Mouse (Mus musculus) embryonic facial prominence, embryonic 15.5 days (tissue): ENCODE data around the gene 2010003K11Rik. TPM values are rescaled to one million over a fixed set of nuclear protein-coding genes. Genes with fewer than 3 reads are reported as not detected.

ENCODE experiments used
- ATAC-seq: fragments of 200-750 bp; cut with Nextera tagmentation; 2 replicates; pipeline ENCODE4 v1.8.0; 2017; ENCODE audit warnings: low read depth, moderate TSS enrichment; ENCODE audit not compliant: insufficient number of reproducible peaks, low FRiP score, low TSS enrichment
- H3K27ac ChIP-seq: fragments of 300-500 bp; sonication (generic); replicated peaks from 2 replicates; pipeline ENCODE4 v1.5.1; 2015; ENCODE audit warnings: mild to moderate bottlenecking, inconsistent platforms
- H3K27me3 ChIP-seq: fragments of 300-500 bp; sonication (generic); 2 replicates; pipeline ENCODE4 v1.6.1; 2015; ENCODE audit warnings: inconsistent platforms
- H3K36me3 ChIP-seq: fragments of 300-500 bp; sonication (generic); 2 replicates; pipeline ENCODE4 v1.6.1; 2015; ENCODE audit warnings: mild to moderate bottlenecking, inconsistent platforms
- H3K4me1 ChIP-seq: fragments of 300-500 bp; sonication (generic); 2 replicates; pipeline ENCODE4 v1.6.1; 2015; ENCODE audit warnings: inconsistent platforms
- H3K4me2 ChIP-seq: fragments of 300-500 bp; sonication (generic); replicated peaks from 2 replicates; pipeline ENCODE4 v1.6.1; 2015; ENCODE audit warnings: mild to moderate bottlenecking, inconsistent platforms
- H3K4me3 ChIP-seq: fragments of 300-500 bp; sonication (generic); replicated peaks from 2 replicates; pipeline ENCODE4 v1.5.1; 2015; ENCODE audit warnings: mild to moderate bottlenecking, inconsistent platforms
- H3K9ac ChIP-seq: fragments of 300-500 bp; sonication (generic); 2 replicates; pipeline ENCODE4 v1.6.1; 2015; ENCODE audit warnings: inconsistent platforms
- H3K9me3 ChIP-seq: fragments of 300-500 bp; sonication (generic); replicated peaks from 2 replicates; pipeline ENCODE4 v1.6.1; 2016; ENCODE audit warnings: inconsistent platforms
- WGBS: fragments of 180-500 bp; shearing (Covaris S2); methylation state at CpG from one replicate; pipeline ENCODE4 v1.1.7; 2015; 5-methylcytosine and 5-hydroxymethylcytosine counted together
- polyA plus RNA-seq: library from polyadenylated mRNA; unstranded; fragments of >200 nt; fragmentation: Nextera tagmentation; extraction: Ambion mirVana; gene quantifications from 2 replicates; pipeline ENCODE4 v1.2.1, GENCODE M21; 2015

2010003K11Rik gene
- polyA plus RNA-seq, 1 experiment from 2014 or later: not detected

GRCm38 (mm10) chr19:4517483-4517882, 19.1 kb upstream of the 2010003K11Rik start:
- no peak overlapping the region for H3K9ac ChIP-seq
- peaks cover 31% of the 10 kb centered on the region for H3K4me1 ChIP-seq
- no peaks in the 10 kb centered on the region for H3K9me3 ChIP-seq
- H3K4me2 ChIP-seq: no peak overlapping the region
- H3K27ac ChIP-seq: no peak overlapping the region
- H3K27me3 ChIP-seq: no peaks in the 10 kb centered on the region
- WGBS: 50% methylated on average over 1 of the region's 1 CpGs
- no peaks in the 10 kb centered on the region for H3K36me3 ChIP-seq
- ATAC-seq: peak; percentile 39; the same call in 1 of the 2 replicates
- no peak overlapping the region for H3K4me3 ChIP-seq

DNA sequence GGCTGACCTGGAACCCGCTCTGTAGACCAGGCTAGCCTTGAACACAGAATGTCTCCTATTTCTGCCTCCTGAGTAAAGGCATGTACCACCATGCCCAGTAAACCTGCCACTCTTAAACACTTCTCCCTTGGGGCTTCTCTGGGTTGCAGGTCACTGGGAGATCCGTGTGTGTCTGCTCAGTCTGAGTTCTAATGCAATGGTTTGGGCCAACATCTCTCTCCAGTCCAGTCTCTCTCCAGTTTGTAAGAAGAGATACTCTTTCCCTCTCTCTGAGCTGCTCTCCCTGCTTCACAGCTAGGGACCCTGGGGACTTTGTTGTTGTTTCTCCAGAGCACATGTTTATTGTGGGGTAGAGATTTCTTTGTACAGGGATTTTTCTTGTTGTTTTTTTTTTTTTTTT, 17.9 kb upstream of the 2010003K11Rik start:
- Histone ChIP-seq H3K9me3 (no peaks in the 10 kb centered on the region), H3K27me3 (no peaks in the 10 kb centered on the region), H3K9ac (no peak overlapping the region), H3K4me3 (no peak overlapping the region), H3K4me2 (no peak overlapping the region), H3K4me1 (peaks cover 35% of the 10 kb centered on the region), H3K36me3 (no peaks in the 10 kb centered on the region), H3K27ac (0 out of 2 replicates have a peak overlapping the region, but pooled peaks have one; percentile 60)
- ATAC-seq: no peak
- WGBS: 57% methylated on average over 2 of the region's 2 CpGs

DNA sequence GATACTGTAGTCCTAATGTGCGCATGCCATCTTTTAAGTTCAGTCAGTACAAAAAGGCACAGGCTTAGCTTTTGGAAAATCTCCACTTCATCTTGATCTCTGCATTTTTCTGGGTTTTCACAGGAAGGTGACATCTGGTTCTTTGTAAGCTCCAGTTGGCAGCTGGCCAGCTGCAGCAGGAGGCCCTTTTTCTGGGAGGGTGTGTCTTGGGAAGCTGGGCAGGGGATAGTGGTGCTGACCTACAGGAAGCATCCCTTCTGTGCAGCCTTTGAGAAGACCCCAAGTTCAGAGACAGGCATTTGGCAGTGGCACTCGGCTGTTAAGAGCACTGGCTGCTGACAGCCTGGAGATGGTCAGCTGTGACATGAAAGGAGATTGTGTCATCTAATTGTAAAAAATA, 17.4 kb upstream of the 2010003K11Rik start:
- Histone ChIP-seq H3K9ac (no peak overlapping the region), H3K9me3 (no peaks in the 10 kb centered on the region), H3K4me2 (no peak overlapping the region), H3K27ac (peak overlapping the region; percentile 60), H3K4me3 (no peak overlapping the region), H3K36me3 (no peaks in the 10 kb centered on the region), H3K27me3 (0 out of 2 replicates have a peak, but pooled peaks cover 4% of the 10 kb centered on the region), H3K4me1 (peaks cover 38% of the 10 kb centered on the region)
- WGBS: 15% methylated on average over 2 of the region's 2 CpGs
- ATAC-seq: 0 out of 2 replicates have a peak, but pooled peaks have one; percentile 29

DNA sequence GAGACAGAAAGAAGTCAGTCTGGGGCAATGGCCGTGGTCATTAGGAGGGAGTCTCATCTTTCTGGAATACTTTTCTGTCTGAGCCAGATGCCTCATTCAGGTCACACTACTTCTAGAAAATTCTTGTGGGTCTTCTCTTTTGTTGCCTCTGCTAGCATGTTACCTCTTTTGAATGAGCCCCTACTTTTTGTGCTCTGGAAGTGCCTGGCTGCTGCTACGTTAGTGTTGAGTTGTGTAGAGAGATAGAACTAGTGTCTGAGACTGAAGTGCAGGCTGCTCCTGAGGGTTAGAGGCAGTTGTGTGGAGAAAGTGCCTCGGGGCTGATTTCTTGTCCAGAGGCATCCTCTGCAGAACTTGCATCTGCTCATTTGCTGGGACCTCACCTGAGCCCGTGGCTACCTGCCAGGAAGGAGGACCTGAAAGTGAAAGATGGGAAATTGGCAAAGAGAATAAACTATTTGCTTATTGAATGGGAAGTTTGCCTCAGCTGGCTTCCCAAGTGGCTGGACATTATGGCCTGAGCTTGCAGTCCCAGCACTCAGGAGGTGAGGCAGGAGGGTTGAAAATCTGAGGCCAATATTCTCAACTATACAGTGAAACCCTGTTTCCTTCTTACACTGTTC, 15.0 kb upstream of the 2010003K11Rik start:
- peaks cover 43% of the 10 kb centered on the region for H3K4me1 ChIP-seq
- H3K27me3 ChIP-seq: 0 out of 2 replicates have a peak, but pooled peaks cover 4% of the 10 kb centered on the region
- 72% methylated on average over 4 of the region's 4 CpGs for WGBS
- ATAC-seq: no peak
- H3K4me2 ChIP-seq: no peak overlapping the region
- no peak overlapping the region for H3K4me3 ChIP-seq
- H3K36me3 ChIP-seq: no peaks in the 10 kb centered on the region
- no peak overlapping the region for H3K27ac ChIP-seq
- H3K9me3 ChIP-seq: no peaks in the 10 kb centered on the region
- no peak overlapping the region for H3K9ac ChIP-seq

GRCm38 (mm10) chr19:4511116-4511841, 12.9 kb upstream of the 2010003K11Rik start:
- ATAC-seq: no peak
- Histone ChIP-seq H3K4me2 (peak overlapping the region; percentile 94), H3K9me3 (no peaks in the 10 kb centered on the region), H3K9ac (peak overlapping the region; percentile 42; the same call in 1 of the 2 replicates), H3K27me3 (0 out of 2 replicates have a peak, but pooled peaks cover 4% of the 10 kb centered on the region), H3K36me3 (no peaks in the 10 kb centered on the region), H3K27ac (no peak overlapping the region), H3K4me1 (peaks cover 35% of the 10 kb centered on the region), H3K4me3 (peak overlapping the region; percentile 81)
- WGBS: 4% methylated on average over 13 of the region's 13 CpGs

GRCm38 (mm10) chr19:4509986-4510963, 11.9 kb upstream of the 2010003K11Rik start, which contains the start of gene Pcx:
Pcx (plus strand) TSS chr19:4510472.
- H3K36me3 ChIP-seq: no peaks in the 10 kb centered on the region
- peaks cover 25% of the 10 kb centered on the region for H3K4me1 ChIP-seq
- peak; percentile 100 for ATAC-seq
- H3K27ac ChIP-seq: no peak within 1 kb of the TSS; the same call in 1 of the 2 replicates
- H3K9me3 ChIP-seq: no peaks in the 10 kb centered on the region
- WGBS: under 1% methylated on average over 82 of the region's 82 CpGs
- H3K4me2 ChIP-seq: peak within 1 kb of the TSS; percentile 94
- peak within 1 kb of the TSS; percentile 81 for H3K4me3 ChIP-seq
- peak within 1 kb of the TSS; percentile 42 for H3K9ac ChIP-seq
- H3K27me3 ChIP-seq: 0 out of 2 replicates have a peak, but pooled peaks cover 4% of the 10 kb centered on the region

- ATAC-seq: no peak
- 58% methylated on average over 3 of the region's 3 CpGs for WGBS
- Histone ChIP-seq H3K9ac (no peak overlapping the region), H3K4me1 (peaks cover 17% of the 10 kb centered on the region), H3K9me3 (no peaks in the 10 kb centered on the region), H3K36me3 (no peaks in the 10 kb centered on the region), H3K27ac (no peak overlapping the region), H3K4me2 (no peak overlapping the region), H3K4me3 (no peak overlapping the region), H3K27me3 (0 out of 2 replicates have a peak, but pooled peaks cover 4% of the 10 kb centered on the region)
These were observed 9.4 kb upstream of the 2010003K11Rik start for GRCm38 (mm10) chr19:4507746-4508145.

- no peak for ATAC-seq
- no peaks in the 10 kb centered on the region for H3K36me3 ChIP-seq
- H3K4me2 ChIP-seq: no peak overlapping the region
- H3K9me3 ChIP-seq: no peaks in the 10 kb centered on the region
- H3K27me3 ChIP-seq: no peaks in the 10 kb centered on the region
- 89% methylated on average over 1 of the region's 1 CpGs for WGBS
- no peak overlapping the region for H3K27ac ChIP-seq
- no peak overlapping the region for H3K4me3 ChIP-seq
- peaks cover 5% of the 10 kb centered on the region for H3K4me1 ChIP-seq
- H3K9ac ChIP-seq: no peak overlapping the region
These were observed 6.4 kb upstream of the 2010003K11Rik start for GRCm38 (mm10) chr19:4504830-4505229.

DNA sequence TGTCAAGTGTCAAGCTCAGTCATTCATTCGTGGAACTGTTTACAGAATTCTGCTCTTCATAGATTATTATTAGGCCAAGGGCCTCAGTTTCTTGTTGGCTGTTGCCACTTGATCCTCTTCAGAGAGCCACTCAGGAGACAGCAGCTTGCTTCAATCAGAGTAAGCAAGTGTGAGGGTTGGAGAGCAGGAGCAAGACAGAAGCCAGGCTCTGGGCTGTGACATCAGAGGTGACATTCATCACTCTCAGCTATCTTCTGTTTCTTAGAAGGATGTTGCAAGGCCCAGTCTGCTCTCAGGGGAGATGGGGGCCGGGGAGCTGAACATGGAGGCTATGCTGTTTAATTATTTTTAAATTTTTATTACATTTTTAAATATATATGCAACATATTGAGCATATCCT, 4.3 kb upstream of the 2010003K11Rik start:
- ATAC-seq: no peak
- Histone ChIP-seq H3K4me3 (no peak overlapping the region), H3K27me3 (no peaks in the 10 kb centered on the region), H3K4me2 (no peak overlapping the region), H3K4me1 (peaks cover 4% of the 10 kb centered on the region; the same call in 1 of the 2 replicates), H3K36me3 (no peaks in the 10 kb centered on the region), H3K9ac (no peak overlapping the region), H3K27ac (no peak overlapping the region), H3K9me3 (no peaks in the 10 kb centered on the region)
- WGBS: 72% methylated on average over 2 of the region's 2 CpGs

DNA sequence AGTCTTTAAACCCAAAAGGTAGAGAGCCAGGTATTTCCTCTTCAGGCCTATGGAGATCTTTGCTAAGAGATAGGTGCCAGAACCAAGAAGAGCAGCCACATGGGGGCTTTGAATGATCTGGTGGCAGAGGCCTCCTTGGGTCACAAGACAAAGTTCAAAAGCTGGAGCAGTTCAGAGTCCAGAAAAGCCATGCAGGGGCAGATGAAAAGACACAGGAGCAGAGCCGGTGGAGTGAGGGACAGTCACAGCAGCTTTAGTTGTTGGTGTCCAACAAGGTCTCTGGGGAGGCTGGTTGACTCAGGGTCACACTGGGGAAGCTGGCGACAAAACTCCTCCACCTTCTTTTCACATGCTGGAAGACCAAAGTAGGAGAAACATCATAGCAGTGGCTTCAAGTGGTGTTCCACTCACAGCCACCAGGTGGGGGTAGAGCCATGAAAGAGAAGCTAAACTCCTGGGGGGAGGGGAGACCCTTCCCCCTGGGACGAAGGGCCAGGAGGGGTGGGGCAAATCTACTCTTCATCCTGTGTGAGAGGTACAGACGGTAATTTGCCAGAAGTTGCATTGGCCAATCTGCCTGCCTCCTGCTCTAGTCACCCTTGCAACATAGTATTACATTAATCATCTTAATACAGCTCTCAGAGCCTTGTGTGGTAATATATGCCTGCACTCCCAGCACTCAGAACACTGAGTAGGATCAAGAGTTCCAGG, 965 bp downstream of the 2010003K11Rik start:
- Histone ChIP-seq H3K27me3 (no peaks in the 10 kb centered on the region), H3K4me2 (peak overlapping the region; percentile 30; the same call in 1 of the 2 replicates), H3K9me3 (no peaks in the 10 kb centered on the region), H3K4me3 (no peak overlapping the region), H3K36me3 (no peaks in the 10 kb centered on the region), H3K9ac (0 out of 2 replicates have a peak overlapping the region, but pooled peaks have one; percentile 6), H3K4me1 (peaks cover 8% of the 10 kb centered on the region; the same call in 1 of the 2 replicates), H3K27ac (no peak overlapping the region)
- 0 out of 2 replicates have a peak, but pooled peaks have one; percentile 39 for ATAC-seq
- WGBS: 5% methylated on average over 4 of the region's 4 CpGs
